Mouse (Mus musculus): ENCODE results near the gene Olfr715. TPM values are rescaled to one million over a fixed set of nuclear protein-coding genes. Genes with fewer than 3 reads are reported as not detected.
A peak's percentile ranks its signal among the peaks of the same experiment; 100 is the strongest.
"Not testable (repeated sequence)": the region's sequence is repeated elsewhere in the genome, so short reads cannot be mapped to it uniquely, and the experiment has no call there.

The Olfr715 gene
- not detected in 2 replicates for total RNA-seq (2012; rRNA removed)

GRCm38 (mm10) chr7:107130983-107131382, at the start of gene Olfr715:
Gene Olfr715 (minus strand): TSS chr7:107131083.
- H3K9me3 ChIP-seq (ENCODE audit: control insufficient read depth, insufficient read depth, low read depth, low read length); in situ Hi-C loops (cut with MboI; ENCODE audit: low sequenced_read_pairs in 2 of 2, unreplicated experiment in 2 of 2); H3K4me1 ChIP-seq (ENCODE audit: control insufficient read depth in 2 of 2, insufficient read depth in 2 of 2, low read length in 2 of 2, poor library complexity in 1 of 2); H3K4me3 ChIP-seq (ENCODE audit: insufficient read depth in 1 of 2, low read depth in 1 of 2, low read length in 2 of 2, poor library complexity in 1 of 2, severe bottlenecking in 1 of 2); DNase-seq (ENCODE audit: low read depth, low spot score); H3K36me3 ChIP-seq (ENCODE audit: control insufficient read depth, insufficient read depth, low read length, poor library complexity, severe bottlenecking); H3K9ac ChIP-seq (ENCODE audit: insufficient read depth, low read depth, low read length, poor library complexity, severe bottlenecking); H3K27ac ChIP-seq (ENCODE audit: insufficient read depth, low read depth, low read length, poor library complexity, severe bottlenecking): not testable (repeated sequence)

GRCm38 (mm10) chr7:107180406-107180805, 49.5 kb upstream of the Olfr715 start:
- Histone ChIP-seq H3K9me3 (ENCODE audit: control insufficient read depth, insufficient read depth, low read depth, low read length) (no peaks in the 10 kb centered on the region), H3K36me3 (ENCODE audit: control insufficient read depth, insufficient read depth, low read length, poor library complexity, severe bottlenecking) (no peaks in the 10 kb centered on the region), H3K4me1 (ENCODE audit: control insufficient read depth in 2 of 2, insufficient read depth in 2 of 2, low read length in 2 of 2, poor library complexity in 1 of 2) (no peaks in the 10 kb centered on the region), H3K27ac (ENCODE audit: insufficient read depth, low read depth, low read length, poor library complexity, severe bottlenecking) (no peak overlapping the region), H3K9ac (ENCODE audit: insufficient read depth, low read depth, low read length, poor library complexity, severe bottlenecking) (no peak overlapping the region), H3K4me3 (ENCODE audit: insufficient read depth in 1 of 2, low read depth in 1 of 2, low read length in 2 of 2, poor library complexity in 1 of 2, severe bottlenecking in 1 of 2) (no peak overlapping the region)
- no peak for TF ChIP-seq CHD2 (IDR thresholded peaks at IDR 0.05; ENCODE audit: low read depth, low read length)
- TF ChIP-seq HCFC1 (IDR thresholded peaks at IDR 0.05; ENCODE audit: borderline replicate concordance, insufficient read depth, low read length): no peak
- TF ChIP-seq ZC3H11A (IDR thresholded peaks at IDR 0.05; ENCODE audit: borderline replicate concordance, low read depth, low read length): no peak
- TF ChIP-seq ZNF384 (IDR thresholded peaks at IDR 0.05; ENCODE audit: low read depth, low read length): no peak
- TF ChIP-seq MAFK (IDR thresholded peaks at IDR 0.05; ENCODE audit: insufficient read depth, low read depth, low read length): no peak
- no peak for DNase-seq (ENCODE audit: low read depth, low spot score)
- in situ Hi-C loops (cut with MboI; ENCODE audit: low sequenced_read_pairs in 2 of 2, unreplicated experiment in 2 of 2): no loop called here

- in situ Hi-C loops (cut with MboI; ENCODE audit: low sequenced_read_pairs in 2 of 2, unreplicated experiment in 2 of 2): no loop called here
- Histone ChIP-seq H3K4me3 (ENCODE audit: insufficient read depth in 1 of 2, low read depth in 1 of 2, low read length in 2 of 2, poor library complexity in 1 of 2, severe bottlenecking in 1 of 2) (peak within 1 kb of the TSS in 1 of 2 experiments; percentile 58; a peak in 2 of 4 replicates), H3K27ac (ENCODE audit: insufficient read depth, low read depth, low read length, poor library complexity, severe bottlenecking) (no peak within 1 kb of the TSS), H3K4me1 (ENCODE audit: control insufficient read depth in 2 of 2, insufficient read depth in 2 of 2, low read length in 2 of 2, poor library complexity in 1 of 2) (no peaks in the 10 kb centered on the region), H3K9me3 (ENCODE audit: control insufficient read depth, insufficient read depth, low read depth, low read length) (no peaks in the 10 kb centered on the region), H3K36me3 (ENCODE audit: control insufficient read depth, insufficient read depth, low read length, poor library complexity, severe bottlenecking) (no peaks in the 10 kb centered on the region), H3K9ac (ENCODE audit: insufficient read depth, low read depth, low read length, poor library complexity, severe bottlenecking) (no peak within 1 kb of the TSS)
- DNase-seq (ENCODE audit: low read depth, low spot score): no peak
- TF ChIP-seq ZNF384 (IDR thresholded peaks at IDR 0.05; ENCODE audit: low read depth, low read length) (no peak), MAFK (IDR thresholded peaks at IDR 0.05; ENCODE audit: insufficient read depth, low read depth, low read length) (no peak), HCFC1 (IDR thresholded peaks at IDR 0.05; ENCODE audit: borderline replicate concordance, insufficient read depth, low read length) (no peak), CHD2 (IDR thresholded peaks at IDR 0.05; ENCODE audit: low read depth, low read length) (no peak), ZC3H11A (IDR thresholded peaks at IDR 0.05; ENCODE audit: borderline replicate concordance, low read depth, low read length) (no peak)
Observed at GRCm38 (mm10) chr7:107166690-107167089, 35.8 kb upstream of the Olfr715 start, which contains the start of gene Nlrp14. Gene Nlrp14 (plus strand): TSS chr7:107166990.

- H3K27ac ChIP-seq (ENCODE audit: insufficient read depth, low read depth, low read length, poor library complexity, severe bottlenecking); H3K9ac ChIP-seq (ENCODE audit: insufficient read depth, low read depth, low read length, poor library complexity, severe bottlenecking); in situ Hi-C loops (cut with MboI; ENCODE audit: low sequenced_read_pairs in 2 of 2, unreplicated experiment in 2 of 2); H3K4me3 ChIP-seq (ENCODE audit: insufficient read depth in 1 of 2, low read depth in 1 of 2, low read length in 2 of 2, poor library complexity in 1 of 2, severe bottlenecking in 1 of 2); DNase-seq (ENCODE audit: low read depth, low spot score); H3K36me3 ChIP-seq (ENCODE audit: control insufficient read depth, insufficient read depth, low read length, poor library complexity, severe bottlenecking); H3K9me3 ChIP-seq (ENCODE audit: control insufficient read depth, insufficient read depth, low read depth, low read length); H3K4me1 ChIP-seq (ENCODE audit: control insufficient read depth in 2 of 2, insufficient read depth in 2 of 2, low read length in 2 of 2, poor library complexity in 1 of 2): not testable (repeated sequence)
Observed at GRCm38 (mm10) chr7:107138027-107138426, 7.1 kb upstream of the Olfr715 start, which contains the start of gene Olfr716. Gene Olfr716 (plus strand): TSS chr7:107138327.

- not testable (repeated sequence) for H3K27ac ChIP-seq (ENCODE audit: insufficient read depth, low read depth, low read length, poor library complexity, severe bottlenecking); H3K9me3 ChIP-seq (ENCODE audit: control insufficient read depth, insufficient read depth, low read depth, low read length); H3K36me3 ChIP-seq (ENCODE audit: control insufficient read depth, insufficient read depth, low read length, poor library complexity, severe bottlenecking); H3K4me1 ChIP-seq (ENCODE audit: control insufficient read depth in 2 of 2, insufficient read depth in 2 of 2, low read length in 2 of 2, poor library complexity in 1 of 2); H3K4me3 ChIP-seq (ENCODE audit: insufficient read depth in 1 of 2, low read depth in 1 of 2, low read length in 2 of 2, poor library complexity in 1 of 2, severe bottlenecking in 1 of 2); DNase-seq (ENCODE audit: low read depth, low spot score); H3K9ac ChIP-seq (ENCODE audit: insufficient read depth, low read depth, low read length, poor library complexity, severe bottlenecking)
- in situ Hi-C loops (cut with MboI; ENCODE audit: low sequenced_read_pairs in 2 of 2, unreplicated experiment in 2 of 2): loop anchor here (10.0 kb wide), 1 partner anchor 45 kb away; no protein-coding TSS in a partner anchor
Observed at GRCm38 (mm10) chr7:107110269-107110668, 20.6 kb downstream of the Olfr715 start, which contains the start of gene Olfr715b. Gene Olfr715b (minus strand): TSS chr7:107110369.
